Mouse (Mus musculus): Measurements from ENCODE around the gene Cap2. TPM values are rescaled to one million over a fixed set of nuclear protein-coding genes. Genes with fewer than 3 reads are reported as not detected.

Cap2 gene
- polyA plus RNA-seq, 1 experiment from 2014 or later = 159 TPM

DNA sequence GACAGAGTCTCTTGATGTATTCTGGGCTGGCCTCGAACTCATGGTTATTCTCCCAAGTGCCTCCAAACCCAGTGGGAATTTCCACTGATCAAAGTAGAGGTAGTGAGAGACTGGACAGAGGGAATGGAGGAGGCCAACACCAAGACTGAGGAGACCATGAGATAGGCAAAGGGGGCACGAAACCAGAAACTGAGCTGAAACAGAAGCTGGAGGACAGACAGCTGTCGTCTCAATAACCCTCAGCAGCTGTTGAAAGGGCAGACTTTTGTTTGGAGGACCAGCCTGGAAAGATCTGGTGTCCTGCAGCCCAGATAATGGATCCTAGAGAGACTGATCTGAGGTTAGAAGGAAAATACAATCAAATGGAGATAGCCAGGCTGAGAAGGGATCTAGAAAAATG, 109.4 kb downstream of the Cap2 start:
- Histone ChIP-seq H3K4me3 (ENCODE audit: control insufficient read depth in 1 of 2, insufficient read depth in 1 of 2, low read depth in 1 of 2, low read length in 2 of 2) (no peak overlapping the region), H3K4me2 (ENCODE audit: low read length) (no peak overlapping the region), H3K4me1 (ENCODE audit: control insufficient read depth in 2 of 2, insufficient read depth in 2 of 2, low read length in 2 of 2) (peaks cover 5 to 6% of the 10 kb centered on the region in 2 experiments; a peak in 3 of 4 replicates), H3K9me3 (ENCODE audit: control insufficient read depth, low read length) (0 out of 2 replicates have a peak, but pooled peaks cover 3% of the 10 kb centered on the region), H3K36me3 (ENCODE audit: control insufficient read depth, insufficient read depth, low read length) (peaks cover 55% of the 10 kb centered on the region), H3K27me3 (ENCODE audit: control insufficient read depth, insufficient read depth, low read length) (no peaks in the 10 kb centered on the region), H3K9ac (ENCODE audit: low read length) (no peak overlapping the region), H3K27ac (replicated peaks in 1 of 2; ENCODE audit: control insufficient read depth in 1 of 2, insufficient read depth in 1 of 2, low read depth in 2 of 2, low read length in 2 of 2) (peak overlapping the region; percentile 52 to 57)
- no peak for ATAC-seq (ENCODE audit: insufficient number of reproducible peaks, insufficient read depth, low FRiP score, low read depth)
- 43% methylated on average over 3 of the region's 3 CpGs for WGBS

DNA sequence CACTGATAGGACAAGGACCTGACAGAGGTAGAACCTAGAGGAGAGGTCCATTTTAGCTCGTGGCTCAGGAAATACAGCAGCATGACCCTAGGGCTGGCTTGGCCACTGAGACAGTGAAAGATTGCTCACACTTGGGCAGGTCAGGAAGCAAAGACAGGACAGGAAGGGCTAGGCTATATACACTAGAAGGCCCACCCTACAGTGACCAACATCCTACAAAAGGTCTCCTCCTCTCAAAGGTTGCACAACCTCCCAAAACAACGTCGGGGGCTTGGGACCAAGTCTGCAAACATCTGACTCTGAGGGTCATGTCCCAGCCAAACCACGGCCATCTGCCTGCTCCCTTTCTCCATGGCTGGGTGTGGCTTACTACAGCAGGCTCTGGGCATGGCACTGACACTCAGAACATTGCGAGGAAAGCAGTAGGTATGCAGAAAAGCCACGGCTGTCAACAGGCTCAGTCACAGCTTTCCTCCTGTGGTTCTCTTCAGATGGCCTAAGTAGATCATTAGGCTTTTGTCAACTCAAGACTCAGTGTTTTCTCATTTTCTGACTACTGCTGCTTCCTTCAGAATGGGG, 112.1 kb downstream of the Cap2 start:
- no peaks in the 10 kb centered on the region for H3K27me3 ChIP-seq (ENCODE audit: control insufficient read depth, insufficient read depth, low read length)
- peaks cover 5 to 6% of the 10 kb centered on the region in 2 experiments; a peak in 3 of 4 replicates for H3K4me1 ChIP-seq (ENCODE audit: control insufficient read depth in 2 of 2, insufficient read depth in 2 of 2, low read length in 2 of 2)
- H3K9me3 ChIP-seq (ENCODE audit: control insufficient read depth, low read length) = no peaks in the 10 kb centered on the region
- no peak for ATAC-seq (ENCODE audit: insufficient number of reproducible peaks, insufficient read depth, low FRiP score, low read depth)
- H3K36me3 ChIP-seq (ENCODE audit: control insufficient read depth, insufficient read depth, low read length) = peaks cover 72% of the 10 kb centered on the region
- no peak overlapping the region for H3K27ac ChIP-seq (replicated peaks in 1 of 2; ENCODE audit: control insufficient read depth in 1 of 2, insufficient read depth in 1 of 2, low read depth in 2 of 2, low read length in 2 of 2)
- no peak overlapping the region for H3K4me3 ChIP-seq (ENCODE audit: control insufficient read depth in 1 of 2, insufficient read depth in 1 of 2, low read depth in 1 of 2, low read length in 2 of 2)
- WGBS = 69% methylated on average over 6 of the region's 6 CpGs
- no peak overlapping the region for H3K4me2 ChIP-seq (ENCODE audit: low read length)
- no peak overlapping the region for H3K9ac ChIP-seq (ENCODE audit: low read length)

- H3K36me3 ChIP-seq (ENCODE audit: control insufficient read depth, insufficient read depth, low read length) = peaks cover 62% of the 10 kb centered on the region
- ATAC-seq (ENCODE audit: insufficient number of reproducible peaks, insufficient read depth, low FRiP score, low read depth) = no peak
- 93% methylated on average over 19 of the region's 19 CpGs for WGBS
These were observed 115.2 kb downstream of the Cap2 start for GRCm38 (mm10) chr13:46616673-46617362.

GRCm38 (mm10) chr13:46619633-46620032, 118.0 kb downstream of the Cap2 start:
- Histone ChIP-seq H3K4me3 (ENCODE audit: control insufficient read depth in 1 of 2, insufficient read depth in 1 of 2, low read depth in 1 of 2, low read length in 2 of 2) (no peak overlapping the region), H3K9me3 (ENCODE audit: control insufficient read depth, low read length) (no peaks in the 10 kb centered on the region), H3K27ac (replicated peaks in 1 of 2; ENCODE audit: control insufficient read depth in 1 of 2, insufficient read depth in 1 of 2, low read depth in 2 of 2, low read length in 2 of 2) (no peak overlapping the region), H3K4me2 (ENCODE audit: low read length) (no peak overlapping the region), H3K27me3 (ENCODE audit: control insufficient read depth, insufficient read depth, low read length) (no peaks in the 10 kb centered on the region), H3K36me3 (ENCODE audit: control insufficient read depth, insufficient read depth, low read length) (peaks cover 63% of the 10 kb centered on the region), H3K4me1 (ENCODE audit: control insufficient read depth in 2 of 2, insufficient read depth in 2 of 2, low read length in 2 of 2) (no peaks in the 10 kb centered on the region; a peak in 1 of 4 replicates), H3K9ac (ENCODE audit: low read length) (no peak overlapping the region)
- no peak for ATAC-seq (ENCODE audit: insufficient number of reproducible peaks, insufficient read depth, low FRiP score, low read depth)
- 64% methylated on average over 11 of the region's 11 CpGs for WGBS

More at GRCm38 (mm10) chr13:46616673-46617362, 115.2 kb downstream of the Cap2 start:
- no peak overlapping the region for H3K4me2 ChIP-seq (ENCODE audit: low read length)
- no peak overlapping the region for H3K9ac ChIP-seq (ENCODE audit: low read length)
- H3K4me3 ChIP-seq (ENCODE audit: control insufficient read depth in 1 of 2, insufficient read depth in 1 of 2, low read depth in 1 of 2, low read length in 2 of 2) = no peak overlapping the region
- H3K27ac ChIP-seq (replicated peaks in 1 of 2; ENCODE audit: control insufficient read depth in 1 of 2, insufficient read depth in 1 of 2, low read depth in 2 of 2, low read length in 2 of 2) = no peak overlapping the region
- peaks cover 0 to 2% of the 10 kb centered on the region in 2 experiments; a peak in 1 of 4 replicates for H3K4me1 ChIP-seq (ENCODE audit: control insufficient read depth in 2 of 2, insufficient read depth in 2 of 2, low read length in 2 of 2)
- no peaks in the 10 kb centered on the region for H3K27me3 ChIP-seq (ENCODE audit: control insufficient read depth, insufficient read depth, low read length)
- no peaks in the 10 kb centered on the region for H3K9me3 ChIP-seq (ENCODE audit: control insufficient read depth, low read length)

GRCm38 (mm10) chr13:46620964-46621757, 119.5 kb downstream of the Cap2 start:
- H3K9me3 ChIP-seq (ENCODE audit: control insufficient read depth, low read length) = no peaks in the 10 kb centered on the region
- peaks cover 60% of the 10 kb centered on the region for H3K36me3 ChIP-seq (ENCODE audit: control insufficient read depth, insufficient read depth, low read length)
- 93% methylated on average over 7 of the region's 7 CpGs for whole genome bisulfite sequencing
- no peaks in the 10 kb centered on the region; a peak in 1 of 4 replicates for H3K4me1 ChIP-seq (ENCODE audit: control insufficient read depth in 2 of 2, insufficient read depth in 2 of 2, low read length in 2 of 2)
- ATAC-seq (ENCODE audit: insufficient number of reproducible peaks, insufficient read depth, low FRiP score, low read depth) = no peak
- no peak overlapping the region for H3K9ac ChIP-seq (ENCODE audit: low read length)
- H3K4me2 ChIP-seq (ENCODE audit: low read length) = no peak overlapping the region
- no peak overlapping the region for H3K4me3 ChIP-seq (ENCODE audit: control insufficient read depth in 1 of 2, insufficient read depth in 1 of 2, low read depth in 1 of 2, low read length in 2 of 2)
- H3K27me3 ChIP-seq (ENCODE audit: control insufficient read depth, insufficient read depth, low read length) = no peaks in the 10 kb centered on the region
- no peak overlapping the region for H3K27ac ChIP-seq (replicated peaks in 1 of 2; ENCODE audit: control insufficient read depth in 1 of 2, insufficient read depth in 1 of 2, low read depth in 2 of 2, low read length in 2 of 2)

DNA sequence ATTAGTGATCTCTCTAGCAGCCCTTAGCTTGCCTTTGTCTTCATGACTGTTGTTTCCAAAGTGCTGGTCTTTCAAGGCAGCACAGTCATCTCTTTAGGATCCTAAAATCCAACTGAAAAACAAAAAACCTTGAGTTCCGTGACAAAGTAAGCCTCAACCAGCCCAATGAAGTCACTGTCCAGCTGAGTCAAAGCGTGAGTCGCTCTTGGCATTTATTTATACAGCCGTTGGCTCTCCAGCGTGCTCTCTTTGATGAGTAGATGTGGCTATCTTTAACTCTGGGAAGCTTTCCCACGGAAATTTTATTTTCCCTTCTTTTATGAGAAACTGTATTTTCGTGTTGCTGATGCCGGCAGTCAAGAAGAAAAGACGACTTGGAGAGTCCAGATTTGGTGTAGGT, 125.0 kb downstream of the Cap2 start:
- H3K27ac ChIP-seq (replicated peaks in 1 of 2; ENCODE audit: control insufficient read depth in 1 of 2, insufficient read depth in 1 of 2, low read depth in 2 of 2, low read length in 2 of 2) = no peak overlapping the region
- H3K4me3 ChIP-seq (ENCODE audit: control insufficient read depth in 1 of 2, insufficient read depth in 1 of 2, low read depth in 1 of 2, low read length in 2 of 2) = no peak overlapping the region
- H3K27me3 ChIP-seq (ENCODE audit: control insufficient read depth, insufficient read depth, low read length) = no peaks in the 10 kb centered on the region
- ATAC-seq (ENCODE audit: insufficient number of reproducible peaks, insufficient read depth, low FRiP score, low read depth) = no peak
- H3K36me3 ChIP-seq (ENCODE audit: control insufficient read depth, insufficient read depth, low read length) = peaks cover 63% of the 10 kb centered on the region
- H3K4me1 ChIP-seq (ENCODE audit: control insufficient read depth in 2 of 2, insufficient read depth in 2 of 2, low read length in 2 of 2) = no peaks in the 10 kb centered on the region
- H3K9me3 ChIP-seq (ENCODE audit: control insufficient read depth, low read length) = no peaks in the 10 kb centered on the region
- no peak overlapping the region for H3K4me2 ChIP-seq (ENCODE audit: low read length)
- WGBS = 79% methylated on average over 9 of the region's 9 CpGs
- no peak overlapping the region for H3K9ac ChIP-seq (ENCODE audit: low read length)

DNA sequence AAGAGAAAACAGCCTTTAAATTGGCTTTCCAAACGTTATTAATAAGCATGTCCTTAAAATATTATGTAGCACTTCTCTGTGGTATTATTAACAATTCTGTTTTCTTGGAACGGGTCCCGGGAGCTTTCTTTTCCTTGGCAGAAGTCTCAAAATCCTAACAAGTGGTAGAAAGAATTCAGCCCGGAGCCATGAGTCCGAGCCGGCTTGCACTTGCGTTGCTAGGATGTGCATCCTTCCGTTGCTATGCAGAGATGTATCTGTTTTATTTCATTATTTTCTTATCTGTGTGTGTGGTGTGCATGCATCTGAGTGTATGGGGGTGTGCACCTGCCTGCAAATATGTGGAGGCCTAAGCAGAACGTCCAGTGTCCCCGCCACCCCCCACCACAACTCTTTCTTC, 126.2 kb downstream of the Cap2 start:
- Histone ChIP-seq H3K4me3 (ENCODE audit: control insufficient read depth in 1 of 2, insufficient read depth in 1 of 2, low read depth in 1 of 2, low read length in 2 of 2) (no peak overlapping the region), H3K4me2 (ENCODE audit: low read length) (no peak overlapping the region), H3K9ac (ENCODE audit: low read length) (no peak overlapping the region), H3K36me3 (ENCODE audit: control insufficient read depth, insufficient read depth, low read length) (peaks cover 66% of the 10 kb centered on the region), H3K9me3 (ENCODE audit: control insufficient read depth, low read length) (no peaks in the 10 kb centered on the region), H3K4me1 (ENCODE audit: control insufficient read depth in 2 of 2, insufficient read depth in 2 of 2, low read length in 2 of 2) (no peaks in the 10 kb centered on the region), H3K27ac (replicated peaks in 1 of 2; ENCODE audit: control insufficient read depth in 1 of 2, insufficient read depth in 1 of 2, low read depth in 2 of 2, low read length in 2 of 2) (no peak overlapping the region), H3K27me3 (ENCODE audit: control insufficient read depth, insufficient read depth, low read length) (no peaks in the 10 kb centered on the region)
- no peak for ATAC-seq (ENCODE audit: insufficient number of reproducible peaks, insufficient read depth, low FRiP score, low read depth)
- WGBS = 78% methylated on average over 10 of the region's 10 CpGs

All from heart, embryonic 14.5 days (tissue).